Mouse (Mus musculus) embryonic facial prominence, embryonic 12.5 days (tissue): Measurements from ENCODE around the gene Cyp46a1. TPM values are rescaled to one million over a fixed set of nuclear protein-coding genes. Genes with fewer than 3 reads are reported as not detected.

Source experiments
- ATAC-seq: fragments of 200-750 bp; cut with Nextera tagmentation; 2 replicates; pipeline ENCODE4 v1.8.0; 2017; ENCODE audit not compliant: insufficient number of reproducible peaks, insufficient read depth, low FRiP score, low TSS enrichment
- H3K27ac ChIP-seq: fragments of 300-500 bp; sonication (generic); 2 replicates; pipeline ENCODE4 v1.5.1; 2016; ENCODE audit warnings: mild to moderate bottlenecking
- H3K27me3 ChIP-seq: fragments of 300-500 bp; sonication (generic); 2 replicates; pipeline ENCODE4 v1.6.1; 2016; ENCODE audit warnings: mild to moderate bottlenecking, moderate library complexity
- H3K36me3 ChIP-seq: fragments of 300-500 bp; sonication (generic); 2 replicates; pipeline ENCODE4 v1.6.1; 2016; ENCODE audit warnings: mild to moderate bottlenecking
- H3K4me1 ChIP-seq: fragments of 300-500 bp; sonication (generic); 2 replicates; pipeline ENCODE4 v1.6.1; 2016
- H3K4me2 ChIP-seq: fragments of 300-500 bp; sonication (generic); replicated peaks from 2 replicates; pipeline ENCODE4 v1.6.1; 2016; ENCODE audit warnings: mild to moderate bottlenecking, moderate library complexity
- H3K4me3 ChIP-seq: fragments of 300-500 bp; sonication (generic); 2 replicates; pipeline ENCODE4 v1.5.1; 2016; ENCODE audit warnings: mild to moderate bottlenecking
- H3K9ac ChIP-seq: fragments of 300-500 bp; sonication (generic); 2 replicates; pipeline ENCODE4 v1.6.1; 2016; ENCODE audit warnings: mild to moderate bottlenecking, moderate library complexity
- H3K9me3 ChIP-seq: fragments of 300-500 bp; sonication (generic); 2 replicates; pipeline ENCODE4 v1.6.1; 2016; ENCODE audit warnings: mild to moderate bottlenecking, moderate library complexity
- WGBS: fragments of 180-500 bp; shearing (Covaris S2); methylation state at CpG from one replicate; pipeline ENCODE4 v1.1.7; 2016; 5-methylcytosine and 5-hydroxymethylcytosine counted together
- polyA plus RNA-seq: library from polyadenylated mRNA; unstranded; fragments of >200 nt; fragmentation: Nextera tagmentation; extraction: Ambion mirVana; gene quantifications from 2 replicates; pipeline ENCODE4 v1.2.1, GENCODE M21; 2016

Cyp46a1 gene
- polyA plus RNA-seq, 1 experiment from 2014 or later: 5.9 TPM

DNA sequence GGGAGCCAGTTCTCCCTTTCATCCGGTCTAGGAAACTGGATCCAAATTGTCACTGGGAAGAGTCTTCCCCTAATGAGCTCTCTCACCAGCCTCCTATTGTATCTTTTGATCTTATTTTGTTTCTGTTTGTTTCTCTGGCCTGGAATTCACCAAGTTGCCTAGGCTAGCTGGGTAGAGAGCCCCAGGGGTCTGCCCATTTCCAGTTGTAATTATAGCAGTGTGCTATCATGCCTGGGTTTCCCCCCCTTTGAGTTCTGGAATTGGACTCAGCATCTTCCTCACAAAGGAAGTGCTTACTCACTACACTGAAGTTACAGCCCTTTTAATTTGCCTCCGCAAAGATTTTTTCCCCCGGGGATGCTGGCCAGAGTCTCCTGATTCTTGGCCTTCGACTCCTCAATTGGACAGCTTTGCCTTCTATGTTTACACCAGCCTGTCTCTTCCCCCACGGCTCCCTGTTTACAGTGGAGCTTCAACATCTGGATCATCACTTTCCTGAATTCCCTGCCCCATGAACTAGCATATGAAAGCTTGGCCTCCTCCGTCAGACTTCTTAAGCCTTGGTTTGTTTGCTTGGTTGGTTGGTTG lies 30.3 kb upstream of the Cyp46a1 start:
- H3K36me3 ChIP-seq: no peaks in the 10 kb centered on the region
- peaks cover 32% of the 10 kb centered on the region for H3K27me3 ChIP-seq
- H3K4me3 ChIP-seq: no peak overlapping the region
- no peak overlapping the region for H3K4me2 ChIP-seq
- H3K9me3 ChIP-seq: no peaks in the 10 kb centered on the region
- H3K27ac ChIP-seq: no peak overlapping the region
- 40% methylated on average over 6 of the region's 6 CpGs for WGBS
- H3K4me1 ChIP-seq: peaks cover 6% of the 10 kb centered on the region; the same call in 1 of the 2 replicates
- no peak for ATAC-seq
- H3K9ac ChIP-seq: no peak overlapping the region

DNA sequence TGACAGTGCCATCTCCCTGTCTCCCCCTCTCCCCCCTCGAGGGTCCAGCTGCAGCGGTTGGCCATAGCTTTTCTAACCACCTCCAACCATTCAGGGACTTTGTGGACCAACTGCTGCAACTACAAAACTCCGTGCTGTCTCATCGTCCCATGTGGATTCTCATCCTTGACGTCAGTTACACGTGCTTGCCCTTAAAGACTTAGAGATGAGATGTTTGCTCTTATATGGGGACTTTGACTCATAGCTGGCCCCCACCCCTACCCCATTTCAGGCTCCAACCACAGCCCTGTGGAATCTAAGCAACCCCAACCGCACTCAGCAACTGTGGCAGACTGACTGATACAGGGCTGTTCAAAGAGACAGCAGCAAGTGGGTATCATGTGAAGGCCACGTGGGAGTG lies 29.0 kb upstream of the Cyp46a1 start:
- Histone ChIP-seq H3K9me3 (no peaks in the 10 kb centered on the region), H3K36me3 (no peaks in the 10 kb centered on the region), H3K9ac (no peak overlapping the region), H3K4me1 (peaks cover 6% of the 10 kb centered on the region; the same call in 1 of the 2 replicates), H3K4me3 (no peak overlapping the region), H3K27me3 (peaks cover 32% of the 10 kb centered on the region), H3K4me2 (no peak overlapping the region), H3K27ac (no peak overlapping the region)
- ATAC-seq: no peak
- 79% methylated on average over 8 of the region's 8 CpGs for WGBS

DNA sequence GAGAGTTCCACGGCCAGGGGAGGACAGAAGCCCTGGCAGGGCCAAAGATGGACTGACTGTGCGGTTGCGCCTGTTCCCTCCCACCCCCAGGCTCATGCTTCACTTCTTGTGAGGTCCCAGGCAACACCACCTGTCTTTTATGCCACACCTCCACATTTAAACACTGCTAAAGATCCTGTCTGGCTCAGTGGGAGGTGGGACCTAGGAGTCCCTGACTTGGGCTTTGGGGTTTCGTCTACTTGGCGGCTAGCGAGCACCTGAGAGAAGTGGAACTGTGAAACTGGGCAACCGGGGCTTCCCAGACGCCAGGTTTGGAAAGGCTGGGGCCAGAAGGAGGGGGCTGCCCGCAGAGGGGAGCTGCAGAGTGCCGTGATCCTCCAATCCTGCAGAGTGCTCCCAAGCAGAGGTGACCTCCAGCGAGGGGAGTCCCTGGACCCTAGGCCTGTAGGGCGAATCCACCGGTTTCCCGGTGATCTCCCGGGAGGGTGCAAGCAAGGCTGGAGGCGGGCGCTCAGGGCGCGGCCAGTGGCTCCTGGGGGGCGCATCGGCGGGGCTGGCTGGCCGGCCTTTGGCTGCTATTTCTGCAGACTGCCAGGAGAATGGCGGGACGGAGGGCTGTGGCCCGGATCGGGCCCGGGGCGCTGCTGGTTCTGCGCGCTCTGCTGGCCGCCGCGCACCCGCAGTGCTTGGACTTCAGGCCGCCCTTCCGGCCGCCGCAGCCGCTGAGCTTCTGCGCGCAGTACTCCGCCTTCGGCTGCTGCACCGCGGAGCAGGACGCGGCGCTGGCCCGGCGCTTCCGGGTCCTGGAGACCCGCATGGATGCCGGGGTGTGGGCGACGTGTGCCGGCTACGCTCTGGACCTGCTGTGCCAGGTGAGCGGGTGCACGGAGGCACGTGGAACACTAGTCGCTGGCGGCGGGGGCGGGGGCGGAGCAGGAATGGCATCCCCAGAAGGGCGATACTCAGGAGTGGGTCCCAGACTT lies 28.1 kb upstream of the Cyp46a1 start, which contains the start of gene Hhipl1:
Gene Hhipl1 (plus strand): TSS at position 459 of the 983 bp plus-strand sequence.
- Histone ChIP-seq H3K4me1 (peaks cover 6% of the 10 kb centered on the region; the same call in 1 of the 2 replicates), H3K4me3 (peak within 1 kb of the TSS; percentile 54), H3K36me3 (no peaks in the 10 kb centered on the region), H3K27ac (no peak within 1 kb of the TSS), H3K4me2 (peak within 1 kb of the TSS; percentile 96), H3K9me3 (no peaks in the 10 kb centered on the region), H3K9ac (peak within 1 kb of the TSS; percentile 76), H3K27me3 (peaks cover 32% of the 10 kb centered on the region)
- ATAC-seq: peak; percentile 44; the same call in 1 of the 2 replicates
- WGBS: 4% methylated on average over 66 of the region's 67 CpGs

DNA sequence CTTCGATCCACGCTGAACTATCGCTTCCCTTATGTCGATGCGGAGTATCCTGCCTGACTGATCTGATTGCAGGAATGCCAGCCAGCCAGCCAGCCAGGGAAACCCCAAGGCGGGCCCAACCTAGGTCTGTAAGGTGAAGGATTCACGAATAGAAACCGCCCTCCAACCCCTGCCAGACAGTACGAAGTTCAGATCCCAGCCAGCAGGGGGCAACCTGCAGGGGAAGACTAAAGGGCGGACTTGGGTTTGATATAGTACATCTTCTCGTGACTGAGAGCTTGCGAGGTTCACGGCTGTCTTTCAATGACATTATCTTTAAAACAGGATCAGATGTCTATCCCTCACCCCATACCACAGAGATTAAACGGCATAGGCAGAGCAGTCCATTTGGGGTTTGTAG lies 26.6 kb upstream of the Cyp46a1 start:
- Histone ChIP-seq H3K4me1 (peaks cover 6% of the 10 kb centered on the region; the same call in 1 of the 2 replicates), H3K27ac (no peak overlapping the region), H3K4me2 (no peak overlapping the region), H3K36me3 (no peaks in the 10 kb centered on the region), H3K9me3 (no peaks in the 10 kb centered on the region), H3K9ac (no peak overlapping the region), H3K27me3 (peaks cover 32% of the 10 kb centered on the region), H3K4me3 (no peak overlapping the region)
- ATAC-seq: no peak
- WGBS: 19% methylated on average over 14 of the region's 14 CpGs

DNA sequence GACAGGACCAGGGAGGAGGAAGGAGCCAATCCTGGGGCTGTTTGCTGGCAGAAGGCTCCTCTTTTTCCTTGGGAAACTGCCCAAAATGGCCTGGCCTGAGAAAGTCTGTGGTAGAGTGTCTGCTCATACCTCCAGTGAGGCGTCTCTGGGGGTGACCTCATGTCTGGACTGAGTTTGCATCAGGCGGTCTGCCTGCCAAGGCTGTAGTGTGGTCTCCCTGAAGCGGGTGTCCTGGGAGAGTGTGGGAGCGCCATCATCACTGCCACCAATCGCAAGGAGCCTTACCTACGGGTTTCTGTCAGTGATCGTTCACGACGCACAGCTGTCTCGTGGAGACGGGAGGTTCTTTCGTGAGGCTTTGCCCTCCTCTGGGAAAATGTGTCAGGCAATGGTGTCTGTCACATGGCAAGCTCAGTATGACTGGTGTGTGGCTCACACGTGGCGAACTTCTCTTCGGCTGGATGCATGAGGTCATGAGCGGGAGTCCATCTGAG lies 25.8 kb upstream of the Cyp46a1 start:
- Histone ChIP-seq H3K4me1 (peaks cover 6% of the 10 kb centered on the region; the same call in 1 of the 2 replicates), H3K9ac (no peak overlapping the region), H3K4me3 (no peak overlapping the region), H3K27ac (no peak overlapping the region), H3K27me3 (peaks cover 32% of the 10 kb centered on the region), H3K9me3 (no peaks in the 10 kb centered on the region), H3K36me3 (no peaks in the 10 kb centered on the region), H3K4me2 (no peak overlapping the region)
- ATAC-seq: no peak
- WGBS: 84% methylated on average over 16 of the region's 16 CpGs

DNA sequence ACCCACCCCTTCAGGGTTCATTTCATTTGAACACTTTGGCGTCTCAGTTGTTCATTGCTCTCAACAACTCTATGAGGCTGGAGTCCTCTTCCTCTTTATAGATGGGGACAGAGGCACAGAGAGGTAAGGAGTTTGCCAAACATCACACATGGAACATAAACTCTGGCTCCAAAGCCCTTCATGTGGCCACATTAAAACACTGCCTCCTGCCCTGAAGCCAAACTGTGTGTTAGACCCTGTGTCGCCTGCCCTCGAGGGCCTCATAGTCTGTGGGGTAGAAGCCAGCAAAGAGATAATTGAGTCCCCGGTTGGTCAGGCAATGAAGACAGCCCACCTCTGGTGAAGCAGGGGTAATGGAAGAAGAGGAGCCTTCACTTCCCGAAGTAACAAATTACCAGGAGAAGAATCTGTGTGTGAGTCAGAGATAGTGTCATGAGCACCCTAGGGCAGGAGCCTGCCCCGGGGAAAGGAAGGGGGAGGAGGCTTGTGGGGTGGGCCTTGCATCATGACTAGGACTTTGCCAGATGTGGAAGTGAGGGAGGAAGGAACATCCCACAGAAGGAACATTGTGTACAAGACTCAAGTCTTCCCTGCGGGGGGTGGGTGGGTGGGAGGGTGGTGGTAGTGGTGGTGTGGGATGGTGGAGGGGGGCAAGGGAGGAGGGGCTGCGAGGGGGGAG lies 24.9 kb upstream of the Cyp46a1 start:
- H3K4me1 ChIP-seq: peaks cover 6% of the 10 kb centered on the region; the same call in 1 of the 2 replicates
- H3K27me3 ChIP-seq: peaks cover 31% of the 10 kb centered on the region

GRCm38 (mm10) chr12:108310041-108310440 lies 24.1 kb upstream of the Cyp46a1 start:
- Histone ChIP-seq H3K4me3 (no peak overlapping the region), H3K9me3 (no peaks in the 10 kb centered on the region), H3K27ac (no peak overlapping the region), H3K9ac (no peak overlapping the region), H3K27me3 (peaks cover 27% of the 10 kb centered on the region), H3K36me3 (no peaks in the 10 kb centered on the region), H3K4me2 (no peak overlapping the region), H3K4me1 (peaks cover 6% of the 10 kb centered on the region; the same call in 1 of the 2 replicates)
- no peak for ATAC-seq
- 76% methylated on average over 4 of the region's 4 CpGs for WGBS

More for the DNA sequence above, 24.9 kb upstream of the Cyp46a1 start:
- no peak overlapping the region for H3K9ac ChIP-seq
- H3K9me3 ChIP-seq: no peaks in the 10 kb centered on the region
- no peak overlapping the region for H3K27ac ChIP-seq
- no peaks in the 10 kb centered on the region for H3K36me3 ChIP-seq
- no peak overlapping the region for H3K4me2 ChIP-seq
- WGBS: 58% methylated on average over 7 of the region's 8 CpGs
- no peak overlapping the region for H3K4me3 ChIP-seq
- no peak for ATAC-seq

DNA sequence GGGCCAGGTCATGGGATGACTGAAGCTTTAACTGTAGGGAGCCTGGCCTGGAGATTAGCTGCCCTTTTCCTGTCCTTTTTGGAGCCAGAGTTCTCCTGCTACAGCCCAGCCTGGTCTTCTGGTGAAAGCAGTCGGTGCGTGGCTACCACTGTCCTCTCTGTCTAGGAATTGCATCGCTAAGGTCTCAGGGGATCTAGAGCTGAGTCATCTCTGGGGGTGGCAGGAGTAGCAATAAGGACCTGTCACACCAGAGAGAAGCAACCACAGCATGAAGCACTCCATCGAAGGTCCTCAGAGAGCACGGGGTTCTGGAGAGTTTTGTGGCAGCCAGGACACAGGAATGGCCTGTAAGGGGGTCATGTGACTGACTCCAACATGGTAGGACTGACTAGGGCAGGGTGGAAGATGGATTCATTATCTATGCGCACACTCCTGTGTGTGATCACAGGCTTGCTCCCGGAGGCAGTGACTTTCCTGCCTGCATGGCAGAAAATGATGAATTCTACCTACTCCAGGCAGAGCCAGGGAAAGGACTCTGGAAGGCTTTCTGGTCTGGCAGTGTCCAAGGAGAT lies 23.6 kb upstream of the Cyp46a1 start:
- H3K4me1 ChIP-seq: peaks cover 6% of the 10 kb centered on the region; the same call in 1 of the 2 replicates
- H3K9me3 ChIP-seq: no peaks in the 10 kb centered on the region
- H3K9ac ChIP-seq: no peak overlapping the region
- no peak overlapping the region for H3K27ac ChIP-seq
- H3K36me3 ChIP-seq: no peaks in the 10 kb centered on the region
- 77% methylated on average over 7 of the region's 7 CpGs for WGBS
- no peak for ATAC-seq
- no peak overlapping the region for H3K4me2 ChIP-seq
- no peak overlapping the region for H3K4me3 ChIP-seq
- H3K27me3 ChIP-seq: peaks cover 23% of the 10 kb centered on the region

DNA sequence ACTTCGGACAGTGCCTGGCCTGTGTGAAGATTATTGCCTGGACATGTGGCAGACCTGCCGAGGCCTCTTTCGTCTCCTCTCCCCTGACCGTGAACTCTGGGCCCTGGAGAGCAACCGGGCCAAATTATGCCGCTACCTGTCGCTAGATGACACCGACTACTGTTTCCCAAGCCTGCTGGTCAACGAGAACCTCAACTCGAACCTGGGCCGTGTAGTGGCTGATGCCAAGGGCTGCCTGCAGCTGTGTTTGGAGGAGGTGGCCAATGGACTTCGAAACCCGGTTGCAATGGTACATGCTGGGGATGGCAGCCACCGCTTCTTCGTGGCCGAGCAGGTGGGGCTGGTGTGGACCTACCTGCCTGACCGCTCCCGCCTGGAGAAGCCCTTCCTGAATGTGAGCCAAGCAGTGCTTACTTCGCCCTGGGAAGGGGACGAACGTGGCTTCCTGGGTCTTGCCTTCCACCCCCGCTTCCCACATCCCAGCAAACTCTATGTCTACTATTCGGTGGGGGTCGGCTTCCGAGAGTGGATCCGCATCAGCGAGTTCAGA lies 22.4 kb upstream of the Cyp46a1 start:
- Histone ChIP-seq H3K4me1 (no peaks in the 10 kb centered on the region), H3K27me3 (peaks cover 24% of the 10 kb centered on the region), H3K27ac (no peak overlapping the region), H3K4me2 (no peak overlapping the region), H3K4me3 (no peak overlapping the region), H3K9me3 (no peaks in the 10 kb centered on the region), H3K36me3 (no peaks in the 10 kb centered on the region), H3K9ac (no peak overlapping the region)
- 89% methylated on average over 27 of the region's 27 CpGs for WGBS
- no peak for ATAC-seq

GRCm38 (mm10) chr12:108312432-108312851 lies 21.7 kb upstream of the Cyp46a1 start:
- peaks cover 4% of the 10 kb centered on the region; the same call in 1 of the 2 replicates for H3K4me1 ChIP-seq
- no peak for ATAC-seq
- WGBS: 32% methylated on average over 6 of the region's 6 CpGs
- no peaks in the 10 kb centered on the region for H3K9me3 ChIP-seq
- H3K27me3 ChIP-seq: peaks cover 25% of the 10 kb centered on the region
- H3K9ac ChIP-seq: no peak overlapping the region
- no peak overlapping the region for H3K4me2 ChIP-seq
- H3K4me3 ChIP-seq: no peak overlapping the region
- H3K36me3 ChIP-seq: no peaks in the 10 kb centered on the region
- no peak overlapping the region for H3K27ac ChIP-seq
